Mouse (Mus musculus): ENCODE data around the gene Tcaf1. TPM values are rescaled to one million over a fixed set of nuclear protein-coding genes. Genes with fewer than 3 reads are reported as not detected.

Gene Tcaf1
- total RNA-seq (2021) = 57.6 and 59.4 TPM in 2 replicates
- long read RNA-seq, experiment 1, full-length matches to known transcripts = 17 of 54 reads
- long read RNA-seq, experiment 1, partial matches to known transcripts = 13 of 54 reads
- long read RNA-seq, experiment 1, other reads (novel, unspliced or antisense) = 24 of 54 reads
- long read RNA-seq, experiment 2, full-length matches to known transcripts = 21 of 57 reads
- long read RNA-seq, experiment 2, partial matches to known transcripts = 12 of 57 reads
- long read RNA-seq, experiment 2, other reads (novel, unspliced or antisense) = 24 of 57 reads

DNA sequence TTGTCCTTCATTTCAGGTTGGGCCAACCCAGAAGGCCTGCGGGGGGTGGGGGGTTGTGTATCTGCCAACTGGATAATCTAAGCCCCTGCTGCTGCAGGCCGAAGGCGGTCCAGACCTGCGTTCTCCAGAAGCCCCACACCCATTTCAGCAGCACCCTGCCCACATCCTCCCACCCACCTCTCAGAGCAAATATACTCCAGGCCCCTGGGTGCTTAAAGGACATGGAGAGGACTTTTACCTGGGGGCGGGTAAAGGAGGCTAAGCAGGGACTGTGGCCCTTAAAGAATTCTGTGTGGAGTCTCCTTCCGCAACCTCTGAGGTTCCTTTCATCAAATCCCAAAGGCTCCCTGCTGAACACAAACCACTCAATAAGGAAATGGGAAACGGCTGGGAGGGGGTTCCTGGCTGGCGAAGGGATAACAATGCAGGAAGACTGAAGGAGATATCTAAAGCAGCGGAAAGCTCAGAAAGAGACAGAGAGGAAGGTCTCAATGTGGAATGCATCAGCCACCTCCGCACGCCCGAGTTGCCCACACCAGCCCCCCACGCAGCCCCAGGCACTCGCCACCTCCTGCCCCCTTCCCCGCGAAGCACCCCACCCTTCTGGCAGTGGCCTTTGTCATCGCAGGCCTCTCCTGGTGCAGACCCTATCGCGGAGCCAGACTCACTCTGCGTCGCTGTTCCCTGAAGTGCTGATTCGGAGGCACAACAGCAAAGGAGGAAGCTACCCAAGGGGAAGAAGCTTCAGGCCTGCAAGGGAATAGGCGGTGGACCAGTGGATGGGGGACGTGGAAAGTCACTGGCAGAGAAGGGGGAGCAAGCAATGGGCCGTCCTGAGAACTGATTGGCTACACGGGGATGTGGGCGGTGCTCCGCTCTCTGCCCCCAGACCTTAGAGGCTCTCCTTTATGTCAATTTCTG is at the start of gene Tcaf1:
Gene Tcaf1 (minus strand): TSS at position 798 of the 921 bp plus-strand sequence.
- peak; percentile 90 for DNase-seq

GRCm38 (mm10) chr6:42756104-42756503 is 46.2 kb upstream of the Tcaf1 start, which contains the start of gene Olfr38:
Olfr38 (plus strand) TSS chr6:42756404.
- DNase-seq = no peak

- DNase-seq = no peak
Measured at GRCm38 (mm10) chr6:42747846-42748245, 38.0 kb upstream of the Tcaf1 start.

DNA sequence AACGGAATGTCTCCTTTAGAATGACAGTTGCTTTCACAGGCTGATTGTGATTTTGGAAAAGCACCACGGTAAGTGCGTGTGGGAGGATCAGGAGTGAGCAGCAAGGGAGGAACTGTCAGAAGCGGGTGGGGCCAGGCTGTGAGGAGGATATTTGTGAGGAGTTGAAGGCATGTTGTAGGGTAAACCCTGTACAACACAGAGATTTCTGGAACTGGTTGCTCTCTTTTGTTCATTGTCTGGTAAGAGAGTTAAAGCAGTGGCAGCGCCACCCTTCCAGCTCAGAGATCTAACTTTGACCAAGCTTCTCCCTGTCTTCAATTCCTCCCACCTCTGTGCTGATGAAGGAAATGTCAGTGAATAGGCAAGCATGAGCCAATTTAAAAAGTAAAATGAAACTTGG is 32.4 kb upstream of the Tcaf1 start:
- DNase-seq = no peak

DNA sequence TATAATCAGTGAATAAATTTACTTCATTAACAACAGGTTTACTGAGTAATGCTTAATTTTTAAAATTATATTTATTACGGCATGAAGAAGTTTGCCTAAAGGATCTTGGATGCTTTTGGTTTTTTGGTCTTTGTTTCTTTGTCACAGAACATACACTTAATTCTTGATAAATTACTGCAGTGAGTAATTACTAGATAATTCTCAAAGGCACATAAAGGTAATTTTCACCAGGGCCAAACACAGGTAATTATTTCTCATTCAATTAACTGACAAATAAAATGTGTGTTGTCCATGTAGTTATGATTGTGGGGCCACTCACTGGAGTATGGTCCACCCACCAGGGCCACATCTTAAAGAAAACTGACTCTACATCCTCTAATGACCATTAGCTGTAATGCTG is 29.2 kb upstream of the Tcaf1 start, which contains the start of gene Olfr453:
Gene Olfr453 (plus strand): TSS at position 301 of the 400 bp plus-strand sequence.
- DNase-seq = no peak

DNA sequence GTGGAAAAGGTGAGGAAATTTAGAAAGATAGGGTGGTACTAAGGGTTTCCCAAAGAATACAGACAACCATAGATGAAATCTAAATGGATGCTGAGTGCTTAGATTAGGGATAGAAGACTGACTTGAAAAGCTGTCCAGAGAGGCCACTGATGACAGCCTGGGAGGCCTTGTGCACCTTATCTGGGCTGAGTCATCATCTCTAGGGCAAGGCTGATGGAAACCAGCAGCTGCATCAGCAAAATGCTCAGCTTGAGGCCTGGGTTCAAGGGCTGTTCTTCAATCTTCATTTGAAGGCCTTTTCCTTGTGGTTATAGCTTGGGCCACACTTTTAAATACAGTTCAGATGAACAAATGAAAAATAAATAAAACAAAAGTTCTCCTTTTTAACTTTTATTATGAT is 8.1 kb upstream of the Tcaf1 start:
- peak; percentile 34 for DNase-seq

DNA sequence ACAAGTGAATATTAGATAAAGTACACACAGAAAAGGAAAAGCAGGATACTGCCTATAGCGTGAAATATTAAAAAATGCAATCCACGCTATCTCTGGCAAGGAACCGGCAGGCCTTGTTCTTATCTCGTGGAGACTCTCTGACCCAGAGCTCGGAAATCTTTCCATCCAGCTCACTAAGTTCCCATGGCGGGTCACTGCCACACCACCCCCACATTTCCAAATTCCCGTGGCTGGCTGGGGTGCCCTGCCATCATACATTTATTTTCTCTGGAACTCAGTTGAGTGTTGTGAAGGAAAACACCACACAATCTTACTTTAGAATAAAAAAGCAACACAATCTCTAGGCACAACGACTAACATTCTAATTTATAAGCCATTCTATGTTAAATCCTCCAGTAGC is 4.8 kb upstream of the Tcaf1 start:
- no peak for DNase-seq

DNA sequence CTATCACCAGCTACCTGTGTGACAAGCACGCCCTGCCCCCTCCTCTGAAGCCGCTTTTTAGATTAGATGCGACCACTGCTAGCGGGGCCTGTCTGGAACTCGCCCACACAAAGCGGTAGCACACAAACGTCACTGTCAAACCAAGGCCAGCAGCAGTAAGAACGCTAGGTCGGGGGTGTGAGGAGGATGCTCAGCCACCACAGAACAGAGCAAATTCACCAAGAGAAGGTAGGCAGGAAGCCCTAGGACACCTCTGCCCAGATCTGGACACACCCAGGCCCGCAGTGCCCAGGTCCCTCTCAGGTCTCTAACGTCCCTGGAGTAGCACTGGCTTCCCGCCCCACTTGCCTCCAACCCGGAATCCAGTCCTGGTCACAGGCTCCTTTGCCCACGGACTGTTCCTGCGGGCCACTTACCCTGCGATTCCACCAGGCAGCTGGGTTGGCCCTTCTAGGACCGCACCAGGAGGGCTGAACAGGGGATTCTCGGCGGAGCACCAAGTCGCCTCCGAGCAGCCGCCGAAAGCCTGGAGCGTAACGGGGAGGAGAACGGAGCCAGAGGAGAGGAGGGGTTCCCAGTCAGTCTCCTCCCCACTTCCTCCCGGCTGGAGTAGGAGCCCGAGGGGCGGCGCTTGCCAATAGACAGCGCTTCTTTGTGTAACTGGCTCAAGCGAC is 17.2 kb downstream of the Tcaf1 start:
- DNase-seq = peak; percentile 91

DNA sequence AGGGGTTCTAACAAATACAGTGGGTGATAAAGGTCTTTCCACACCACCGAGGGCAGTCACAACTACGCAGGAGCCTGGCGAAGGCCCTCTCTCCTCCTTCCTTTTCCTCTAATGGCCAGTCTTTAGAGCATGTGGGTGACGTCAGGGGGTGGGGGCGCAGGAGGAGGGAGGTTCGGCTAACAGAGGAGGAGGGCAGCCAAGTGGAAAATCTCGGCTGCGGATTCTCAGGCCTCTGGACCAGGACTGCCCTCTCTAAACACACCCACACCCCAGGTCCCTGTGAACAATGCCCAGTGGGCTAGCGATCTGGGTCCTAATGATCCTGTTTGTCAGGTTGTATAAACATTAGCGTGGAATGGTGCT is 17.8 kb downstream of the Tcaf1 start:
- DNase-seq = peak; percentile 91

DNA sequence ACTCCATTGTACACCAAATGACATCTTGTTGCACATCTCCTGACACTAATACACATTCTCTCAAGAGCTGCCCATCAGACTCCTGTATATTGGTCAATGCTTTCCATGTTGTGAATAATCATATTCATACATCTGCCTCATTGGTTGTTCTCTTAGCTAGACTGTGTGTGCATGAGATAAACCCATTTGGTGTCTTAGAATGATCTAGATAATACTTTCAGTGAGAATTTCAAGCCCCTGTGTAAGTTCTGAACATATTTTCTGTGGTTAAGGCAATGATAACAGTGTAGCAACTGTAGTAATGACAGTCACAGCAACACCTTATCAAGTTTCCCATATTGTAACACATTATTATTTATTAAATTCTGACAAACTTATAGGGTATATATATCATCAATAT is 20.1 kb downstream of the Tcaf1 start:
- DNase-seq = no peak

DNA sequence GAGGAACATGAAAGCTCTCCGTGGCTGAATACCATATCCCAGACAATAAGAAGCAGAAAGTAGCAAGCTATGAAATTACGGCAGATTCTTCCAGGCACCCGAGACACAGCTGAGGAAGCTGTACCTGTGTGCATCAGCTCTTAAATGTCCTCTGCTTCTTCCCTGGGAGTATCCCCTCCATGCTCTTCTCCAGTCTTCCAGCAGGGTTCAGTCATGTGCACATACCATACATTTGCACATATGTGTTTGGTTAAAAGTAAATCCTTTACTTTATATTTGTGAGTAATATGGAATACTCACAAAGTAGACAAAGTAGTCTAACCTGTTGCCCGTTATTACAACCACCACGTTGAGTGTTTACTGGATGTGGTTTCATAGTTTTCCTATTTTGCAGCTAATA is 22.0 kb downstream of the Tcaf1 start:
- DNase-seq = no peak

DNA sequence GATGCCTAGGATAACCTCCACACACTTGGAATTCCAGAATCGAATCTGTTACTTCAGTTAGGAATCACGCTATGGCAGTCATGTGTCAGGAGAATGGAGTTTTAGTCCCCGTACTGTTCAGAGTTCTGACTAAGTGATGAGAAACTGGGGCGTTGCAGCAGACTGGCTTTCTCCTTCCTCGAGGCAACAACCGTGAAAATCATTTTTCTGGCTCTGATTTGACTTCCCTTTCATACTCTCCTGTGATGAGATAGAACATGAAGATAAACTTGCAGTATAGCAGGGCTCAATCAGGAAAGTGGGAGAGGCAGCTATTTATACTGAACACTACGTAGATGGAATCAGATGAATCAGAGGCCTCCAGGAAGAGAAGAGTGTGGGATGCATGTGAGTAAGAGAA is 29.8 kb downstream of the Tcaf1 start:
- no peak for DNase-seq

DNA sequence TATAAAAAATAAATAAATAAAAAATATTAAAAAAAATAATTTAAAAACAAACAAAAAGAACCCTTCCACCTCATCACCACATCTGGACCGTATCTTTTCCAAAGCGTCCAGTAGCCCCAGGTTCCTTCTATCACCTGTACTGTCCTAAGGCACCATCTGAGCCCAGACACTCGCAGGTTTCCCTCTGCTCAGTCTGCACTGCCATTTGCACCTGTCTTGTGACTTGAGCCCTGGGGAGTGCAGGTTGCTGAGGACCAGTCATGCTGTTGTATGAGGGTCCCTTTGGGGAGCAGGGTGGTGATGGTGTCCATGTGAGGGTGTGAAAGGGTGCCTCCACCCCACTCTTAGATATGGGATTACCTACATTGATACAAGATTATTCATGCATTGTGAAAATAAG is 33.9 kb downstream of the Tcaf1 start:
- no peak for DNase-seq

- DNase-seq = no peak
Measured at GRCm38 (mm10) chr6:42671767-42672166, 38.1 kb downstream of the Tcaf1 start.

DNA sequence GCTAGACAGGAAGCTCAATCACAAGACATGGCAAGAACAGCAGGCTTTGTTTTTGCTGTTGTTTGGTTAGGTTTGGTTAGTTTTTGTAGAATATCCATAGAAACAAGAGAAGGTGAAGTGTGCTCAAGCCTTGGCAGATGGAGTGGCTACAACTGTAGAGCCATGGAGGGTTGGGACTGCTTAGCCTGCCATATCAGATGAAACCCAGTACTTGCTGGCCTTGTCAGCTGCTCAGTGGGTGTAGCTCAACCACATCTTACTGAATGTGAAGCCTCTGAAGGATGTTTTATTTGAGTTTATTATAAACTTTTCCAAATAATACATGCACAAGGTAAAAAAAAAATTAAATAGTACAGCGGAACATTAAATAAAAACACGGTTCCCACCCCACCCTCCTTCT is 42.2 kb downstream of the Tcaf1 start:
- DNase-seq = no peak

DNA sequence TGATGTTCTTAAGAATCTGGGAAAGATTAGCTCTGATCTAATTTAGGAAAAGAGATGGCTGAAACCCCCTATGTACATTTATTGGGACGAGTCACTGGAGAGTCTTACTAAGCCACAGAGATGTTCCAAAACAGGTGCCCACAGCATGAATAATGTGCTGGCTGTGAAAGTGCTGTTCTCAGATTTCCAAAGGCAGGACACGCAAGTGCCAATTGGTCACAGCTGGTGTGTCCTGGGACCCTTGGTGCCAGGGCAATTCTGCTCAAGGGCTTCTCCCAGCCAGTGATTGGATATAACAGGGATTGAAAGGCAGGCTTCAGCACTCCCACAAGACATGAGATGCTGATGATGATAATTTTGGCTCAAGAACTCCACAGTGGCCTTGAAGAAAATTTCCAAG is 48.1 kb downstream of the Tcaf1 start:
- DNase-seq = no peak

GRCm38 (mm10) chr6:42644912-42645549 is 64.9 kb downstream of the Tcaf1 start, which contains the start of gene Tcaf2:
Tcaf2 (minus strand) TSS chr6:42645254.
- DNase-seq = peak; percentile 93

DNA sequence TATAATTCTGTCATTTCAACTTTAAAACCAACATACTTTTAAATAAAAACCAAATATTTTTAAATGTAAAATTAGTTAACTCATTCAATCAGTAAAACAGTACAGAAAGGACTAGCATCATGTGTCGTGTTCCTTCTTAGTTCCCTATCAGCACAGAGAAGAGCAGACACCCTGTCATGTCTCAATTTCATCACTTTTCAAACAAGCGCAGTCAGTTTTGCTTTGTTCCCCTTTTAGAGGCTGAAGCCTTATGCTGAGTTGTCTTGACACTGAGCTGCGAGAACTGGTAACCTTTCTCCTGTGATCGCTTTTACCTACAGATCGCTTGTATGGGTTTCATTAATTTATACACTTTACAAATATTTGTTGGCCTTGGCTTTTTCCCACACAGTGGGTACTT is 75.5 kb downstream of the Tcaf1 start:
- no peak for DNase-seq

- DNase-seq = peak; percentile 12
Measured at GRCm38 (mm10) chr6:42631395-42631794, 78.5 kb downstream of the Tcaf1 start.

Measured in adrenal gland, postnatal 14 days (tissue).